In the genomic region with DNA sequence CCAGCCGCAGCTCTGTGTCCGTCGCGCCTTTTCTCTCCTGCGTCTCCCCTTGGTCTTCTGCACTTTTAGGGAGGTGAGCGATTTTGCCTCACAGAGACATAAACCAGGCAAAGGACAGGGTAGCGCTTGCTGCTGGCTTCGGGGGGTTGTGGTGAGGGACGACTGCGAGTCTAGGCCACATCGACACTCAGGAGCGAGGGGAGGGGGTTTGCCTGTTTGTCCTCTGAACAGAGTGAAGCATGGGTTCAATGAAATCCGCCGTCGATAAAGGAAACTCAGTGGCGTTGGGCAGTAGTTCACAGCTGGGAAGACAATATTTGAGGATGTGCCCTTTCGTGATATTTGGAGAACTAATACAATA, we compare ENCODE assay signal across 8 mouse cellular contexts. TPM values are rescaled to one million over a fixed set of nuclear protein-coding genes. Genes with fewer than 3 reads are reported as not detected.
A peak's percentile ranks its signal among the peaks of the same experiment; 100 is the strongest.
DNase-seq lines count a peak whose midpoint lies in the region; ATAC-seq lines count a peak whose summit lies in the region.

A gene (minus strand): TSS at position 52 of the 361 bp plus-strand sequence.

- peak; percentile 44 for ATAC-seq in hindbrain, embryonic 16.5 days
- ATAC-seq in liver, embryonic 16.5 days (ENCODE audit: low read depth), result no peak

- WGBS in hindbrain, embryonic 16.5 days, result 1% methylated on average over 17 of the region's 17 CpGs
- WGBS in liver, embryonic 16.5 days (ENCODE audit: insufficient replicate concordance), result under 1% methylated on average over 17 of the region's 17 CpGs

- peaks cover 6% of the 10 kb centered on the region for H3K36me3 ChIP-seq in hindbrain, embryonic 16.5 days (ENCODE audit: control insufficient read depth, insufficient read depth, low read length)
- H3K36me3 ChIP-seq in liver, embryonic 16.5 days (ENCODE audit: control insufficient read depth, insufficient read depth), result peaks cover 2% of the 10 kb centered on the region

- peak within 1 kb of the TSS; percentile 93 for H3K9ac ChIP-seq in hindbrain, embryonic 16.5 days (ENCODE audit: low read depth, low read length)
- peak within 1 kb of the TSS; percentile 95 for H3K9ac ChIP-seq in liver, embryonic 16.5 days (ENCODE audit: low read depth, low read length)

- DNase-seq in frontal cortex, adult 2 months (ENCODE audit: extremely low spot score in 1 of 2, low spot score in 1 of 2), result no peak
- DNase-seq in frontal cortex, postnatal 10 days (ENCODE audit: low spot score in 2 of 2), result no peak
- DNase-seq in adrenal gland, adult 2 months, result no peak
- DNase-seq in gastrocnemius, adult 18-20 months (ENCODE audit: low spot score), result no peak
- no peak for DNase-seq in ovary, adult 18-20 months (ENCODE audit: low spot score)
- DNase-seq in Muller cell, postnatal 12 days (ENCODE audit: inconsistent ontology term), result no peak

- H3K27ac ChIP-seq in hindbrain, embryonic 16.5 days (ENCODE audit: low read depth, low read length), result peak within 1 kb of the TSS; percentile 96
- H3K27ac ChIP-seq in liver, embryonic 16.5 days (ENCODE audit: low read length), result peak within 1 kb of the TSS; percentile 95

- H3K4me3 ChIP-seq in hindbrain, embryonic 16.5 days (ENCODE audit: low read length), result peak within 1 kb of the TSS; percentile 79
- peak within 1 kb of the TSS; percentile 97 for H3K4me3 ChIP-seq in liver, embryonic 16.5 days (ENCODE audit: low read depth, low read length)

- no peaks in the 10 kb centered on the region for H3K27me3 ChIP-seq in hindbrain, embryonic 16.5 days (replicated peaks; ENCODE audit: control insufficient read depth, insufficient read depth, low read length)
- H3K27me3 ChIP-seq in liver, embryonic 16.5 days (ENCODE audit: control insufficient read depth, insufficient read depth, low read depth, low read length), result no peaks in the 10 kb centered on the region

- H3K4me1 ChIP-seq in hindbrain, embryonic 16.5 days (ENCODE audit: control insufficient read depth, insufficient read depth, low read depth, low read length), result peaks cover 16% of the 10 kb centered on the region
- peaks cover 18% of the 10 kb centered on the region for H3K4me1 ChIP-seq in liver, embryonic 16.5 days (ENCODE audit: control insufficient read depth, low read depth, low read length)

- H3K4me2 ChIP-seq in hindbrain, embryonic 16.5 days (ENCODE audit: low read length), result peak within 1 kb of the TSS; percentile 80
- H3K4me2 ChIP-seq in liver, embryonic 16.5 days (ENCODE audit: low read depth, low read length), result peak within 1 kb of the TSS; percentile 96

- H3K9me3 ChIP-seq in hindbrain, embryonic 16.5 days (ENCODE audit: control insufficient read depth, low read length), result no peaks in the 10 kb centered on the region
- no peaks in the 10 kb centered on the region for H3K9me3 ChIP-seq in liver, embryonic 16.5 days (replicated peaks; ENCODE audit: control insufficient read depth, low read length)

RNA-seq across cellular contexts. Expression of the gene that starts here (rescaled TPM):
- polyA plus RNA-seq in frontal cortex, adult 2 months (2012; rRNA removed), result 145 TPM in 2 replicates
- 100 to 1,000 TPM in 1 of 2 experiments, 10 to 100 TPM in 1; 92.7 to 102 TPM for total RNA-seq in adrenal gland, adult 2 months (2021)
- polyA plus RNA-seq in adrenal gland, adult 2 months (2012; rRNA removed), result 52.9 and 68.1 TPM in 2 replicates
- 10 to 100 TPM; 31.6 to 32.5 TPM for total RNA-seq in gastrocnemius, adult 18-20 months (2021)
- 154 and 170 TPM in 2 replicates for polyA plus RNA-seq in hindbrain, embryonic 16.5 days (2015; fragmentation: Nextera tagmentation; extraction: Ambion mirVana)
- polyA plus RNA-seq in liver, embryonic 16.5 days (2015; fragmentation: Nextera tagmentation; extraction: Ambion mirVana), result 31.2 and 32.3 TPM in 2 replicates
